Mouse (Mus musculus) gastrocnemius, postnatal 4 days (tissue): ENCODE data around the gene Eno3. TPM values are rescaled to one million over a fixed set of nuclear protein-coding genes. Genes with fewer than 3 reads are reported as not detected.

ENCODE experiments used
- DNase-seq, 2 experiments: peaks; one replicate each; pipeline ENCODE4 v3.0.0; 2021 to 2022; ENCODE audit warnings: low spot score in 2 of 2, mixed read lengths in 2 of 2
- total RNA-seq, 2 experiments: library from RNA; stranded (reverse); gene quantifications; 2 replicates each; pipeline ENCODE4 v1.2.3; 2021

The Eno3 gene
- total RNA-seq, 2 experiments from 2014 or later = 4,042 to 4,361 TPM

DNA sequence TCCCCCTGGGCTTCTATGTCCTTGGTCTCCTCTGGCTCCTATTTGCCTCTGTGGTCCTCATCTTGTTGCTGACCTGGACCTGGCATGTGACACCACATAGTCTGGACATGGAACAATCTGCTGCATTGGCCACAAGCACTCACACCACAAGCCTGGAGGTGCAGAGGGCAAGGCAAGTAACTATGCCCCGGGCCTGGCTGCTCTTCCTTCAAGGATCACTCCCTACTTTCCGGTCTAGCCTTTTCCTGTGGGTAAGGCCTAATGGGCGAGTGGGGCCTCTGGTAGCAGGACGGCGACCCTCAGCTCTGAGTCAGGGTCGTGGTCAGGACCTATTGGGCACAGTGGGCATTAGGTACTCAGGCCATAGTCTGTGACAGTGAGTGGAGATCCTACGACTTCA lies 15.8 kb upstream of the Eno3 start:
- no peak for DNase-seq

DNA sequence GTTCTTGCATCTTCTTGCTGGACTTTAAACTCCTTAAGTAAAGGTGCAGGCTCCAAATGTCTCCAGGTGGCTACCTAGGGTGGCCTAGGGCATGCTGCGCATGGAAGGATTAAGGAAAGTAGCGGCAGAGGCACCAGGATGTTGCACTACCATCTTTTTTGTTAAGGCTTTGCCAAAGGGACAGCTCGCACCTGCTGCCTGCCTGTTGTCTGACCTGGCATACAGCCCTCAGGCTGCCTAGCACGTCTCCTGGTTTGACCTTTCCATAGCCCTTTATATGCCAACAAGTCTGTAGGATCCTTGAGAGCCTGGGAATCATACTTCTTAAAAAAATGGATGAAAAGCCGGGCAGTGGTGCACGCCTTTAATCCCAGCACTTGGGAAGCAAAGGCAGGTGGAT lies 14.0 kb upstream of the Eno3 start:
- DNase-seq = no peak

DNA sequence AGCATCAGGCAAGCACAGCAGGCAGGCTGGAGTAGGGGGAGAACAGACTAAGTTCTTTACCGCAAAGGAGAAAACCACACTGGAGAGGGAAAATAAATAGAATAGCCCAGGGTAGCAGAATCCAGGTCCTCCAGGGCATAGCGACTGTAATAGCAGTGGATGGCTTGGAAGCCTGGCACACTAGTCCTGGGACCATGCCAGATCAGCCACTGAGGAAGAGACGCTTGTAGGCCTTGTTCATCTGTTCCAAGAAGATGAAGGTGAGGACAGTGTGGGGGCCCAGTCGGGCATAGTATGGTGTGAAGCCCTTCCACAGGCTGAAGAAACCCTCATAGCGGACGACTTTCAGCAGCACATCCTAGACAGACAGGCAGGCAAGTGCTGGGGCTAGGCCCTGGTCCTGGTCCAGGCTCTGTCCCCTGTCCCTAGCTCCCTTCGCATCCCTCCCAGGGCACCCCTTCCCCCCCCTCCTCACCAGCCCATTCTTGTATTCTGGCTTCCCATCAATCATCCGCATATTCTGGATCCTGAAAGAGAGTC lies 12.4 kb upstream of the Eno3 start:
- DNase-seq = no peak

DNA sequence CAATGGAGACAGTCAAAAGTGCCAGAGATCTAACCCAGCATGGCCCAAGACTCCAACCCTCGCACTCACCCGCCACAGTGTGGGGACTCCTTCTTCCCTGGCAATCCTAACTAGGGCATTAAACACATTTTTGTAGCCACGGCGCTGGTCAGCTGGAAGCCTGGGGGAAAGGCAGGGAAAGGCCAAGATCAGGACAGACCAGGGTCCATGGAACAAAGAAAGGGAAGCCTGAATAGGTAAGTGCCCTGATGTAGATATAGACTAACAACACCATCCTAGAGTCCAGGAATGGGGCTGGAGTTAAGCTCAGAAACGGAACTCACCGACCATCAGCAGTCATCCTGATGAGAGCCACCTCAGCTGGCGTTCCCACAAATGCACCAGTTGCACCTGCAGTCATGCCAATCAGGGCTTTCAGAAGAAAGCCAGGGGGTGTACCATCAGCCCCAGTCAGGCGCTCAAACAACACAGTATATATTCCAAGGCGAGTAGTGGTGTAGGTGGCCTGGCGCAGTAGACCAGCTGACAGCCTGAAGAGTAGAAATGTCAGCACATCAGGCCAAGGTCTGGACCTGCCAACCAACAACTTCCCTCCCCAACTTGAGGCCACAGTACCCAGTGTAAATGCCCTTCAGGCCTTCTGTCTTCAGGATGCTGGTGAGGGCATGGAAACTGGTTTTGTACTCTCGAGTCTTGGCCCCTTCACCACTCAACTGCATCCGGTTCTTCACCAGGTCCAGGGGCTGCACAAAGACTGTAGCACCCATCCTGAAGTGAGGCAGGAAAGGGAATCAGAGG lies 11.3 kb upstream of the Eno3 start:
- no peak for DNase-seq

DNA sequence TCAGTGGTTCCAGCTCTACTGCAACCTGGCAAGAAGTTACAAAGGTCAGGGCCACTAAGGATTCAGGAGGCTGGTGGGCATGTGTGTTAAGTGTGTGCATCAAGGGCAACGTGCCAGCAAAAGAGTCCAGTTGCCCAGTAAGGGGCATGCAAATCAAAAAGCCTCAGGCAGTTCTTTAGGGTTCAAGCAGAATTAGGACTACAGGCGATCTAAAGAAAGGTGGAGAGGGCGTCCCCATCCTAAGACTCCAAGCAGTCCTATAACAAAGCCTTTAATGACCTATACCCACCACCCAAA lies 10.8 kb upstream of the Eno3 start:
- DNase-seq = no peak

DNA sequence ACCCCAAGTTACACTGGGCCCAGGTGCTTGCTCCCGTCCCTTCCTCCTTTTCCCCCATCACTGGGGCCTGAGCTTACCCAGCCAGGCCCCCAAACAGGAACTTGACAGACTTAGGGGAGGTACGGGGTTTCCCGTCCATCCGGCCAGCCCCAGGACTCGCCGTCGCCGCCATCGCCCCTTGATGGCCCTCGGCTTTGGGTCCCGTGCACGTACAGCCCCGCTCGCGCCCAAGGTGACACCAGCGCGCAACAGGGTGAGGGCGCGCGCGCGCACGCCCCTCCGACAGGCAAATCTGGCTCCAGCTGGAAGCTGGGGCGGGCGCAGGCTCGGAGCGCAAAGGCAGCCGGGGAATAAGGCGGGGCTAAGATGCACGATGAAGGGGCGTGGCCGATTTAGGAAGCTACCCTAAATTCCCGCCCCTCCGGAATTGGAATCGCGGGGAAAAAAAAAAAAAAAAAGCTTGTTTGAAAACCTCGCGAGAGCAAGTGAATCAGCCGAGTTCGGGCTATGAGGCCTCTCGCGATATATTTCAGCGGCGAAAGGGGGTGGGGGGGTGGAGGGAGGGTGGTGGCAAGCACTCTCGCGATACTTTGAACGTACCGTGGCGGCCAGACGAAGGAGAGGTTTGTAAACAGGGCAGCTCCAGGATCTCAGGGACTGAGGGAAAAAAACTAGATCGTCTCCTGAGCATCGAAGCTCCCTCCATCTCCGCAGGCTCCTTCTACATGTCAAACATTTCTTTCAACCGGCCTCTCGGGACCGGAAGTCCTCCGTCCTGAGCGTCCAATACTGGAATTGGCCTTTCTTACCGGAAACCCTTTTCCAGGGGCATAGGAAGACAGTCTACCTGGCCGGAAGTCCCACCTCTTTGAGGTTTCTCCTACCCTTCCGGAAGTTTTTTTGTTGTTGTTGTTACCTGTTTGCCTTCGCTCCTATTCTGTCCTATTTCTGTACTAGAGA lies 10.0 kb upstream of the Eno3 start, which contains the start of the genes Rnf167 and Slc25a11:
Rnf167 (plus strand) TSS at position 545 of the 960 bp plus-strand sequence.
Slc25a11 (minus strand) TSS at position 789 of the 960 bp plus-strand sequence.
- DNase-seq = peak; percentile 87 to 96

DNA sequence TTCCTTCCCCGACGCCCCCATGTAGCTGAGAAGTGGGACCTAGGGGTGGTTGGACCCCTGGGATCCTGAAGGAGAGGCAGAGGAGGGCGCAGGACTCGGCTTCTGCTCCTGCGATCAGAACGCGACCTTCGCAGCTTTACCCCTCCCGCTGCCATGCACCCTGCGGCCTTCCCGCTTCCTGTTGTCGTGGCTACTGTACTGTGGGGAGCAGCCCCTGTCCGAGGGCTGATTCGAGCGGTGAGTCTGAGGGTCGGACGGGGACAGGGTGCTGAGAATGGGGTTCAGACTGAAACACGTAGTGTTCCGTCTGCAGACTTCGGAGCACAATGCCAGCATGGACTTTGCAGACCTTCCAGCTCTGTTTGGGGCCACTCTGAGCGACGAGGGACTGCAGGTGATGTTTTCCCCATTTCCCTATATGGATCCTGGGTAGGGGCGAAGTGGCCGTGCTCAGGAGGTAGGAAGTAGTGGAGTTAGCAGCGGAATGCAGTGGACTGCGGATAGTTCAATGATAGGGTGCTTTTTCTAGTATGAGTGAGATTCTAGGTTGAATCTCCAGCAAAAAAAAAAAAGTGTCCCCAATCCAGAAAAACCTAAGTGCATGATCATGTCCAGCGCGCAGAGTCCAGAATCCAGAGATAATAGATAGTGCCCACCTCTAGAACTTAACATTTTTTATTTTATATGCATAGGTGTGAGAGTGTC lies 9.1 kb upstream of the Eno3 start:
- peak in 1 of 2 experiments; percentile 42 for DNase-seq

DNA sequence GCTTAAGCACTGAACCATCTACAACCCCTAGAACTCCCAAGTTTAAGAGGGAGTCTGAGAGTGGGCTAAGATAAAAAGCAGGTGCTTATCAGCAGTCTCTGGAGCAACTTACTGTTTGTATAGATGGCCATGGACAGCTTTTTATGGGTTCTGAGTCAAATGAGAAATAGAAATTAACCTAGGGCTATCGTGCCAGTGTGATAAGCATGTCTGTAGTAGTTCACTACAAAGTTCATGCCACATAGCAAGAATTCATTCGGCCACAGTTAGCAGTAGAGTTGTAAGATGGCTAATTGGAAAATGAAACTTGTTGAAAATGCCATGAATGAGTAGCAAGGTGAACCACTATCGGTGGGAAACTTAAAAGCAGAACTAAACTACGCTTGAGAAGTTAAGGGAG lies 8.5 kb upstream of the Eno3 start:
- no peak for DNase-seq

DNA sequence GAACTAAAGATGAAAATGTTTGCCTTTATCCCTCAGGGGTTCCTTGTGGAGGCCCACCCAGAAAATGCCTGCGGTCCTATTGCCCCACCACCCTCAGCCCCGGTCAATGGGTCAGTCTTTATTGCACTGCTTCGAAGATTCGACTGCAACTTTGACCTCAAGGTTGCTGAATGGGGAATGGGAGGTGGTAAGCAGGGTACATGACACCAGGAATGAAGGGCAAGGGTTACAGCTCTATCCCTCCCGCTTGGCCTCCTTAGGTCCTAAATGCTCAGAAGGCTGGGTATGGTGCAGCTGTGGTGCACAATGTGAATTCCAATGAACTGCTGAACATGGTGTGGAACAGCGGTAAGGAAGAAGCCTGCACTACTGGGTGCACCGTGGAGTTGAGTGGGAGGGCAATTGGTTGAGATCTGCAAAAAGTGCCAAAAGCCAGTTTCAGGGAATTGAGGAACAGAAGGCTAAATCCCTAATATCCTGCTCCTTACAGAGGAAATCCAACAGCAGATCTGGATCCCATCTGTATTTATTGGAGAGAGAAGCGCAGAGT lies 7.7 kb upstream of the Eno3 start:
- DNase-seq = no peak

DNA sequence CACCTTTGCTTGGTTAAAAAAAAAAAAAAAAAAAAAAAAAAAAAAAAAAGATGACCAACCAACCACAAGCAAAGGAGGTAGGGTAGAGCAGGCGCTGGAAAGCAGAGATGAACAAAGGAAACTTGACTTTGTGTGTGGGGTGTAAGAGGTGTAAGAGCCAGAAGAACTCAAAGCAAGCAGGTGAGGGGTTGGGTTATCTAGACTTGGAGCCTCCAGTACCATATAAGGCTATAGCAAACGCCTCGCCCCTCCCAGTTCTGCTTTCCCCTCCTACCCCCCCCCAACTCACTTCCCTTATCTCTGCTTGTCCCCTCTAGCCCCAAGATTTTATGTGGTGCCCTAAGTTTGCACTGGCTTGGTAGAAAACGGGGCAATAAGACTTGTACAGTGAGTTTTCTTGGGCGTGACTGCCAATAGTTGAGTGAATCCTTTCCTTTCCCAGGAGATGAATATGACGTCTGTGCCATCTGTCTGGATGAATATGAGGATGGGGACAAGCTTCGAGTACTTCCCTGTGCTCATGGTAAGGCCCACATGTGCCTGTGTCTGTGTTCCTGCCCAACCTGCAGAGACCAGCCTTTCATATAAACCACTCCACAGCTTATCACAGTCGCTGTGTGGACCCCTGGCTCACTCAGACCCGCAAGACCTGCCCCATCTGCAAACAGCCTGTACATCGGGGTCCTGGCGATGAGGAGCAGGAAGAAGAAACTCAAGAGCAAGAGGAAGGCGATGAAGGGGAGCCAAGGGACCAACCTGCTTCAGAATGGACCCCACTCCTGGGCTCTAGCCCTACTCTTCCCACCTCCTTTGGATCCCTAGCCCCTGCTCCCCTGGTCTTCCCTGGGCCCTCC lies 6.5 kb upstream of the Eno3 start:
- DNase-seq = no peak

DNA sequence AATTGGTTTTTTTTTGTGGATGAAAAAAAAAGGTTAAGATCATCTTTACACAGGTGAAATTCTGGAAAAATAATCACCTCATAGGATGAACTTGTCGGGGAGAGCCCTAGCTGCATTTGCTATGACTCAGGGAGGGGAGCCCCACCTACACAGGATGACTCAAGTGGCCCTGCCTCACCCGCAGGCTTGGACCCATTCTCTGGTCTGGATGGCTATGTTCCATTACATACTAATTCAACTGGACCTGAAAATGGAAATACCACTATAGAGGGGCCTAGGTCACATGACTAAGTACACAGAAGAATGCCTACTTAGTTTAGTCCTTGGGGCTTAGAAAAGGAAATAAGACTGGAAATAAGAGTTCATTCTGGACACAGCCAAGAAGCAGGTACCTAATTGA lies 5.6 kb upstream of the Eno3 start:
- DNase-seq = no peak

DNA sequence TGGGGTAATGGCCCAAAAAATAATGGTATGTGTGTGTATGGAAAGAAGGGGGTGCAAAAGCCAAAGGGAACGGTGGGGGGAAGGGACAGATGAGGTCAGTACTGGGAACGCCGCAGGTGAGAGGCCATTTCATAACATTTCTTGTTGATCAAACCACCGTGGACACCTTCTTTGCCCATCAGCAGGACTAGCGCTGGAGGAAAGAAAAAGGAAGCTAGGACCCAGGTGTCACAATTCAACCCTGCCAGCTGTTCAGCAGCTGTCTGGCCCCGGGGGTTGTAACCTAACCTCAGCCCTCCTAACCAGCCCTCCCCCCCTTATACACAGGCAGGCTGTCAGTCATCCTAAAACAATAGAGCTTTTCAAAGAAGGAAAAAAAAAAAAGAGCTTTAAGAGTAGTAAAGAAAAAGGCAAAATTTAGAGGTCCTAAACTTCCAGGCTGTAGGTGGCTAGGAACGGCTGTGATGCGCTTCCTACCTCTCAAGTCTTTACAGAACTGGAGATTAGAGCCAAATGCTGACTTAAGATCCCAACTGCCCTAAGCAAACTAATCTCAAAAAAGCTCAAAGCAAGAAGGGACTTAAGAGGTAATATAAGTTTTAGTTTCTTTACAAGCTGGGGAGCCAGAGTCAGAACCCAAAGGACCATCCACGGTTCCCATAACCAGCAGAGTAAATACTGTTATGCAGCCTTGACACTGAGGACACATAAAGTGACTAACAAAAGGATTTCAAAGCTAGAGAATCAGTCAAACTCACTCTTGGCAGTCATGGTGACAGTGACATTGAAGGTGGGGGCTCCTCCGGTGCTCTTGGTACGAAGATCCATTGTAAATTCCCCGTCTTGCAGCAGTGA lies 4.7 kb upstream of the Eno3 start:
- DNase-seq = no peak

DNA sequence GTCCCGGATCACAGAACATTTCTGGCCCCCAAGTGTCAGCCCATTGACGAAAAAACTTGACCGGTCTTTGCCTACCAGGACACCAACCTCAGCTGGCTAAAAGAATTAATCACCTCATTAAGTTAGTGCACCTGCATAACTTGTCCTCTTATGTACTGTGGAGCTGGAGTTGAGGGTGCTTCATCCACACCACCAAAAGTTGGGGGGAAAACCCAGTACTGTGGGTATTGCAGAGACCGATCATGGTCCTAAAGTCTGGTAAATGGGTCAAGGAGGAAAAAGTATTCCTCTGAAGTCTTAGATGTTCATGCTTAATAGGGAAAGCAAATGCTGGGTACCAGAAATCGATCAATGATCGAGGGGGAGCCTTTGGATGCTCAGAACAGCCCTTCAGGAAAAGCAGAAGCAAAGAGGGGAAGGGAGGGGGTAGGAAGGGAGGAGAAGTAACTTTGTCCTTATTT lies 4.1 kb upstream of the Eno3 start:
- DNase-seq = no peak

DNA sequence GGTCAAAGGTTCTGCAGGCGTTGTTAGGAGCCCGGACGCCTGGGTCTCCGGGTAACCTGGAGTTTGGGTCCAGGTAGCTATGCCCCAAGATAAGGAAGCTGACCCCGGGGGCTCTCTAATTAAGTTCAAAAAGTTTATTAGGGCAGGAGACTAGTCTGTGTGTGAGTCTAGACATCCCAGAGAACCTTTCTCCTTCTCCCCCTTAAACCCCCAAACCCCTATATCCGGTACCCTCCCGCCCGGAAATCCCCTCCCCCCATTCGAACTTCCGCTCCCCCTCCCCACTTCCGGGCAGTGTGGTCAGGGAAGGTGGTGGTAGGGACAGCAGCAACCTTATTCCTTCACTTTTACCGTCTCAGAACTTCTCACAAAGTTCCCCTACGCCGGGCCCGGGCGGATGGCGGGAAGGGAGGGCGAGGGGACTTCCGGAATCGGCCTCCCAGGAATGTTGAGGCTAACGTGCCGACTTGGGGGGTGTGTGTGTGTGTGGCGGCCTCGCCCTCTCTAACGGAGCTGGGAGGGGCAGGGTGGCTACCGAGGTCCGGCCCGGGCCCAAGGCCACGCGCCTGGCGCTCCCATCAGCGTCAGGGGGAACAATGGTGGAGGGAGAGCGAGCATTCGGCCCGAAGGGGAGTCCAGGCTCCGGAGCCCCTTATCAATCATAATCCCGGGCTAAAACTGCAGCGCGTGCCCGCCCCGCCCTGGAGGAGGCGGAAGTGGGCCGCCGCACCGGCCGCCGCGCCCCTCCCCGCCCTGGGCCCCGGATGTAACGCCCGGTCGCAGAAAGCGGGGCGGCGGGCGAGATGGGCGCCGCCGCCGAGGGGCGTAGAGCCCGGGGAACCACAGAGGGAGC lies 3.4 kb upstream of the Eno3 start:
- peak; percentile 61 to 76 for DNase-seq

DNA sequence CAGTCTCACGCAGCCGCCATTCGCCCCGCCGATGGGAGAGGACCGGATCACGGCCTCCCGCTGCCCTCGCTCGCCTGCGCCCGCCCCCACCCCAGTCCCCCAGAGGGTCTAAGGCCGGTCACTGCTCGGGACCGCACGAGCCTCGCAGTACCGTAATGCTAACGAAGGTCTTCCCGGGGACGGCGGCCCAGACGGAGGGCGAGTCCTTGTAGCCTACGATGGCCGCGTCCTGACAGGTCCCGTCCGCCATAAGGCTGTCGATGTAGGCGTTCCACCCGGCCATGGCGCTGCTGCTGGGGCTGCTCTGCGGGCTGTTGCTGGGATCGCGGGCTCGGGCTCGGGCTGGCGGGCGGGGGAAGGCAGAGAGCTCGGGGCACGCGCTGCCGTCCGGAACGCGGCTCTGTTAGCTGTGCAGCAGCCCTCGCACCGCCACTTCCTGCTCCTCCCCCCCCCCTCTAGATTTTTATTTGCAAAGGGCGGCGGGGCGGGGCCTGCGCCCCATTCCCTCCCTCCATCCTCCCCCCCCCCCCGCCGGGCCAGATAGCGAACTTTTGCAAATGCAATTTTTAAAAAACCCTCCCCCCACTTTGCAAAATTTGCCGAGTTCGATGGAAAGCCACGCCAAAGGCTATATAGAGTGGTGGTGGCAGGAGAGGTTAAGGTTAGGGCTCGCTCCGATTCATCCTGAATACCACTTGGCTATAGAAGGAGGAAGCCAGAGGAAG lies 2.6 kb upstream of the Eno3 start, which contains the start of gene Pfn1:
Pfn1 (minus strand) TSS at position 447 of the 725 bp plus-strand sequence.
- peak; percentile 72 to 82 for DNase-seq

DNA sequence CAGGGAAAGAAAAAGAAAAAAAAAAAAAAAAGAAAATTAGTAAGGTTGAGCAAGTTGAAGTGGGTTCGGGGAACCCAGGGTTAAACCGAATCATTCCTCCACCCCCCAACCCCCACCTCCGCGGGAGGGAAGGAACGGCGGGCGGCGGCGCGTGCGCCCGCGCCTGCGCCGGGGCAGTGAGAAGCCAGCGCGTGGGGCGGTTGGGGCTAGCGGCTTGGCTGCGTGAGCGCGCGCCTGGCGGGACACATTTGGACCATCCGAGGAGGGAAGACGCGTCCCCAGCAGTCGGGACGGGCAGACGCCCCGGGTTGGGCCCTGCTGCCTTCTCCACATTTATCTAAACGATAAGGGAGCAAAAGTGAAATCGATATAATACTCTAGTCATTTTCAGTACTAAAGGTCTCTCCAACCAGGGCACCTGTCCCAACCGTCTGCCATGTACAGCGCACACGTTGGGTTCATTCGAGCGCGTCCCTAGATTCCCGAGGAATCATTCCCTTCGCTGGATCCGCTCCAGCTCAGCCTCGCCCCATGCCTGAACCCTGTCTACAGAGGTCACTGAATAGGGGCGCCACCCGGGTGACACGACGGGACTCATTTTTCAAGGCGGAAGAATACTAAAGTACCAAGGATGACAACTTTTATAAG lies 2.0 kb upstream of the Eno3 start:
- peak; percentile 82 to 89 for DNase-seq
